Mouse (Mus musculus): ENCODE data around the gene Gm11011.
"Not testable (repeated sequence)": the region's sequence is repeated elsewhere in the genome, so short reads cannot be mapped to it uniquely, and the experiment has no call there.

Gm11011 gene

GRCm38 (mm10) chr2:169587645-169588044, at the start of gene Gm11011:
Gene Gm11011 (minus strand): TSS chr2:169587745.
- not testable (repeated sequence) for DNase-seq (ENCODE audit: low read depth, low spot score)

- no peak for DNase-seq (ENCODE audit: low read depth, low spot score)
These were observed 48.9 kb upstream of the Gm11011 start for GRCm38 (mm10) chr2:169636414-169636813.

GRCm38 (mm10) chr2:169635428-169635827, 47.9 kb upstream of the Gm11011 start:
- DNase-seq (ENCODE audit: low read depth, low spot score), result no peak

- no peak for DNase-seq (ENCODE audit: low read depth, low spot score)
These were observed 47.3 kb upstream of the Gm11011 start for GRCm38 (mm10) chr2:169634619-169635382.

GRCm38 (mm10) chr2:169633491-169634289, 46.1 kb upstream of the Gm11011 start:
- DNase-seq (ENCODE audit: low read depth, low spot score), result no peak

- DNase-seq (ENCODE audit: low read depth, low spot score), result no peak
These were observed 45.0 kb upstream of the Gm11011 start, which contains the start of gene Tshz2 for GRCm38 (mm10) chr2:169632338-169633151. Gene Tshz2 (plus strand): TSS chr2:169633013.

- no peak for DNase-seq (ENCODE audit: low read depth, low spot score)
These were observed 42.5 kb upstream of the Gm11011 start for GRCm38 (mm10) chr2:169630070-169630469.

GRCm38 (mm10) chr2:169621201-169621710, 33.7 kb upstream of the Gm11011 start:
- DNase-seq (ENCODE audit: low read depth, low spot score), result no peak

- DNase-seq (ENCODE audit: low read depth, low spot score), result no peak
These were observed 28.5 kb upstream of the Gm11011 start for GRCm38 (mm10) chr2:169615998-169616397.

GRCm38 (mm10) chr2:169614683-169615082, 27.1 kb upstream of the Gm11011 start:
- no peak for DNase-seq (ENCODE audit: low read depth, low spot score)

GRCm38 (mm10) chr2:169611557-169611956, 24.0 kb upstream of the Gm11011 start:
- no peak for DNase-seq (ENCODE audit: low read depth, low spot score)

GRCm38 (mm10) chr2:169610882-169611281, 23.3 kb upstream of the Gm11011 start:
- no peak for DNase-seq (ENCODE audit: low read depth, low spot score)

GRCm38 (mm10) chr2:169609956-169610355, 22.4 kb upstream of the Gm11011 start:
- no peak for DNase-seq (ENCODE audit: low read depth, low spot score)

- DNase-seq (ENCODE audit: low read depth, low spot score), result no peak
These were observed 20.2 kb upstream of the Gm11011 start for GRCm38 (mm10) chr2:169607787-169608186.

GRCm38 (mm10) chr2:169606901-169607678, 19.5 kb upstream of the Gm11011 start:
- no peak for DNase-seq (ENCODE audit: low read depth, low spot score)

GRCm38 (mm10) chr2:169600163-169600562, 12.6 kb upstream of the Gm11011 start:
- DNase-seq (ENCODE audit: low read depth, low spot score), result no peak

- no peak for DNase-seq (ENCODE audit: low read depth, low spot score)
These were observed 12.0 kb upstream of the Gm11011 start for GRCm38 (mm10) chr2:169599591-169599990.

GRCm38 (mm10) chr2:169597971-169598370, 10.4 kb upstream of the Gm11011 start:
- DNase-seq (ENCODE audit: low read depth, low spot score), result no peak

- DNase-seq (ENCODE audit: low read depth, low spot score), result no peak
These were observed 9.8 kb upstream of the Gm11011 start for GRCm38 (mm10) chr2:169597357-169597756.

GRCm38 (mm10) chr2:169593742-169594141, 6.2 kb upstream of the Gm11011 start:
- DNase-seq (ENCODE audit: low read depth, low spot score), result no peak

- DNase-seq (ENCODE audit: low read depth, low spot score), result no peak
These were observed 2.9 kb upstream of the Gm11011 start for GRCm38 (mm10) chr2:169590412-169590811.
